Mouse (Mus musculus): ENCODE results near the gene Avp. TPM values are rescaled to one million over a fixed set of nuclear protein-coding genes. Genes with fewer than 3 reads are reported as not detected.

Avp gene
- total RNA-seq, 2 experiments from 2014 or later, result 0.68 to 21.7 TPM

Small RNA genes within 50 kb of the gene (microRNA-seq; reads per million reads assigned to microRNA genes)
- 0 reads per million in 2 experiments for gene Gm23876

Other genes with a start within 250 kb of the Avp start
- gene Cpxm1, start 185.0 kb downstream of the Avp start, total RNA-seq (2021), result 10 to 100 TPM in 1 of 2 experiments, 1 to 10 TPM in 1; 8.5 to 13.2 TPM
- not detected for gene Gm28372, start 177.3 kb downstream of the Avp start, total RNA-seq (2021)
- gene 1700020A23Rik, start 177.3 kb downstream of the Avp start, total RNA-seq (2021), result not detected
- gene Tmem239, start 176.1 kb downstream of the Avp start, total RNA-seq (2021), result not detected
- gene Vps16, start 158.2 kb downstream of the Avp start, total RNA-seq (2021), result 10 to 100 TPM; 66.7 to 83.6 TPM
- 10 to 100 TPM; 21.3 to 22.1 TPM for gene Pced1a, start 157.9 kb downstream of the Avp start, total RNA-seq (2021)
- 100 to 1,000 TPM; 251 to 257 TPM for gene Ptpra, start 132.3 kb downstream of the Avp start, total RNA-seq (2021)
- 10 to 100 TPM; 72.2 to 75.8 TPM for gene Mrps26, start 18.8 kb downstream of the Avp start, total RNA-seq (2021)
- 1 to 10 TPM in 1 of 2 experiments, not detected in 1; 1.5 TPM for gene Oxt, start 6.4 kb downstream of the Avp start, total RNA-seq (2021)
- gene Fastkd5, start 47.5 kb upstream of the Avp start, total RNA-seq (2021), result 1 to 10 TPM; 7.3 to 8.0 TPM
- 1 to 10 TPM; 7.7 to 8.3 TPM for gene Ubox5, start 47.5 kb upstream of the Avp start, total RNA-seq (2021)
- 10 to 100 TPM; 88.0 to 89.5 TPM for gene Lzts3, start 60.2 kb upstream of the Avp start, total RNA-seq (2021)
- gene Ddrgk1, start 82.1 kb upstream of the Avp start, total RNA-seq (2021), result 10 to 100 TPM; 78.1 to 85.2 TPM
- 10 to 100 TPM; 40.4 to 41.9 TPM for gene Itpa, start 85.1 kb upstream of the Avp start, total RNA-seq (2021)
- gene Slc4a11, start 115.0 kb upstream of the Avp start, total RNA-seq (2021), result 1 to 10 TPM in 1 of 2 experiments, under 1 TPM in 1; 0.32 to 1.8 TPM

Data from left cerebral cortex, postnatal 14 days (tissue).